Mouse (Mus musculus) common myeloid progenitor, adult 5-6 weeks (primary cell): Measurements from ENCODE around the gene 4930578G10Rik. TPM values are rescaled to one million over a fixed set of nuclear protein-coding genes. Genes with fewer than 3 reads are reported as not detected.
"Not testable (repeated sequence)": the region's sequence is repeated elsewhere in the genome, so short reads cannot be mapped to it uniquely, and the experiment has no call there.

ENCODE experiments used
- ATAC-seq: replicated peaks from 2 replicates; pipeline ENCODE4 v1.8.0; 2016; ENCODE audit warnings: low read depth, mild to moderate bottlenecking, moderate TSS enrichment, inconsistent platforms; ENCODE audit not compliant: poor library complexity, severe bottlenecking
- total RNA-seq: library from RNA; stranded (forward); fragments of 200-1000, 187-1606 nt; gene quantifications from 2 replicates; pipeline ENCODE4 v1.2.3, GENCODE M21; 2017

4930578G10Rik gene
- total RNA-seq, result not detected in 2 replicates

DNA sequence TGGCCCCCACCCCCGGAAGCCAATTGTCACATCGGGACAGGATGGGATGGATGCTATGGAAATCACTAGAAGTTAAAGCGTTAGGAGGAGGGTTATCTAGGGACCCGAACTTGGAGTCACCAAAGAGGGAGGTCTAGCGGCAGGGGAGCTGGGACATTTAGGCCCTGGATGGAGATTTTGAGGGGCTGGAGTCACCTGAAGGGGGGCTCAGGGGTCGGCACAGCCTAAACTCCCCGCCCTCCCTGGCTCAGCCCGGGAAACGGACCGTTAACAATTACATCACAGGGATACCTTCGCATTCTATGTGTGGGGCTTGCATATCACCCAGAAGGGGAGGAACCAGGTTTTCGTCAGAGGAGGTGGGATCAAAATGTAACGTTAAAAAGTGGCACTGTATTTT, at the start of gene 4930578G10Rik:
Gene 4930578G10Rik (plus strand): TSS at position 301 of the 400 bp plus-strand sequence.
- not testable (repeated sequence) for ATAC-seq

DNA sequence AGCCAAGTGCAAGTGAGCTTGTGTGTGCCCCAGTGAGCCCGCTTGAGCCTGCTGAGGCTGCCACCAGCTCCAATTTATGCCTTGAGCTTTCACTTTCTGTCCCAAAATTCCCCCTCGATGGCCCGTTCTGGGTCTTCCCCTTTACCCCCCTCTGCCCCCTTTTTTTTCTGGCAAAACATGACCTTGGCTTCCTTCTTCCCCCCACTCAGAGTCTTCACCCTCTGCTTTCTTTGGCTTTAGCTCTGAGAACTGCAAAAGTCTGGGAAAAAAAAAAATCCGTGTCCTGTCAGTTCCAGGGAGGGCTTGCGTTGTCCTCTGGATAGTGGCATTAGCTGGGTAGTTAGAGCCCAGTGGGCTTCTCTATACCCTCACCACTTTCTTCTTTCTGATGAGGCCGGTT, 21.1 kb downstream of the 4930578G10Rik start, which contains the start of gene Ccl19:
Gene Ccl19 (minus strand): TSS at position 101 of the 400 bp plus-strand sequence.
- not testable (repeated sequence) for ATAC-seq

DNA sequence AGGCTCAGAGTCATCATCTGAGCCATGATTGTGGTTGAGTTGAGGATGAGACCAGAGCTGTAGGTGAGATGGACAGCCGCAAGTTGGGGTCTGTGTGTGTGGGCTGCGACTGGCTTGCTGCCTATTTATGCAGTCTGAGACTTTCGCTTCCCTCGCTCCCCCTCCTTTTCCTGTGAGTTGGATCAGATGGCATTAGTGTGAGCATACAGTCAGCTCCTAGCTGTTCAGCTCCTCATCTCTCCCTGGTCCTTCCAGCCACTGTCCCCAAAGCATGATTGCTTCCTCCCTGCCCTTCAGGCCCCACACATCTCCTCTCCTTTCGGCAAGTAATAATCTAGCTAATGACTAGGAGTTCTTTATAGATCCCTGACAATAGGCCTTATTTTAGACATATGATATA, 38.5 kb downstream of the 4930578G10Rik start, which contains the start of gene Ccl21a:
Gene Ccl21a (minus strand): TSS at position 101 of the 400 bp plus-strand sequence.
- not testable (repeated sequence) for ATAC-seq

DNA sequence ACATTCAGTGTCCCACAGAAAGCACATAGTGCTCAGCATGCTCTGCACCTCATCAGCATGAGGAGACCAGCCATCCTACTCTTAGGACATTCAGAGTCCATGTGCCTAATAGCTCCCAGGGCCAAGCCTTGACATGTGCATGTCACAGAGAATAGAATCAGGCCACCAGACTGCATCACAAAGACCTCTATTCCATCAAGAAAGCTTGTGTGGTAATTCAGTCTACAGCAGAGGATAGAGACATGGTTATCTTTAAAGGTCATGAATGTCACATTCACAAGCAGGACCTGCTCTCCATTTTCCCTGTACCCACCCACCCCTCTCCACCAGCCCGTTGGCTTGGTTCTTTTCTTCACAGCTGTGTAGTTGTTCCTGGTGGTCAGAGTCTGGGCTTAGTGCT, 118.4 kb downstream of the 4930578G10Rik start, which contains the start of gene Fam205a1:
Gene Fam205a1 (minus strand): TSS at position 101 of the 400 bp plus-strand sequence.
- not testable (repeated sequence) for ATAC-seq

DNA sequence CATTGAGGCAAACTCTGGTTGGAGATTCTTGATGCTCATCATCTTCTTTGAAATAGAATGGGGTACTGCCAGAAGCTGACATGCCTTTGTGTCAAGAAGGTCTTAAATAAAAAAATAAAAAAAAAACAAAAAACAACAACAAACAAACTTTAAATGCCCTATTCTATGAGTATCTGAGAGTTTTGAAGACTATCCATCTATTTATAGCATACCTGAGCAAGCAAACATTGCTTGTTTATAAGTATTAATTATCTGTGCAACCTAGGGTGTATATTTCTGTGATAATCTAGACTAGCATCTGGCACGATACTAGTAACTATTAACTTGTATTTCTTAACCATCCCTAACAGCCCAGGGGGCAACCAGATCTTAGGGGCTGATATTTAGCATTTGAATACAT, 121.3 kb downstream of the 4930578G10Rik start, which contains the start of gene Gm12394:
Gene Gm12394 (minus strand): TSS at position 101 of the 400 bp plus-strand sequence.
- ATAC-seq, result not testable (repeated sequence)

DNA sequence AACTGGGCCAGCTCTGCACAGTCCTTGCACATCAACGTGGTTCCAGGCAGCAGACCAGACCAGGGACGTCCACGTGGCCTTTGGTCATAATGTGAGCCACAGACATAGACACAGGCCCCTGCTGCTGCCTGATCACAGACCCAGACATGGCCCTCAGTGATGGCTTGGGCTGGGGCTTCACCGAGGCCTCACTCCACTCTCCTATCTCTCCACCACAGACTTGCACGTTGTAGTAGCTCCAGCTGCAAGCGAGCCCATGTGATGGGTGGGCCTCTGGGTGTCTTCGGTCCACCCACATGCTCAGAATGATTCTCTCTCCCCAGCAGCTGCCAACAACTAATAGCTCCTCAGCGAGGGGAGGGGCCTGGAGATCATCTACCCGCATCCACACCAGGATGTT, 125.1 kb downstream of the 4930578G10Rik start:
- ATAC-seq, result not testable (repeated sequence)

DNA sequence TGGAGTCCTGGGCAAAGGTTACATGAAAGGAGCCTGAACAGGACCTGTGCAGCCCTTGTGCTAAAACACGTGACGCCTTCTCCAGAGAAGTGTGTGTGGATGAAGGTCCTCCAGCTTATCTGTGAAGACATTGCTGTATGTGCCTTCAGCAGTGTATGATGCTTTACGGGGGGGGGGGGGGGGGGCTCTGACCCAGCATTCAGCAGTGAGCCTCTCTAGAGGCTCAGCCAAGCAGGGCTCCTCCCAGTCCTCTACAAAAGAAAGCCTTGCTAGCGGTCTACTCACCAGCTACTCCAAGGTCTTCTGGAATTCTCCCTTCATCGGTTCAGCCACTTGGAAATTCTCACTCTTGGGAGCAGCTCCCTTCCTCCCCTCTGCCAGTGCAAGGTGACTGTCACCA, 128.1 kb downstream of the 4930578G10Rik start:
- ATAC-seq, result not testable (repeated sequence)

DNA sequence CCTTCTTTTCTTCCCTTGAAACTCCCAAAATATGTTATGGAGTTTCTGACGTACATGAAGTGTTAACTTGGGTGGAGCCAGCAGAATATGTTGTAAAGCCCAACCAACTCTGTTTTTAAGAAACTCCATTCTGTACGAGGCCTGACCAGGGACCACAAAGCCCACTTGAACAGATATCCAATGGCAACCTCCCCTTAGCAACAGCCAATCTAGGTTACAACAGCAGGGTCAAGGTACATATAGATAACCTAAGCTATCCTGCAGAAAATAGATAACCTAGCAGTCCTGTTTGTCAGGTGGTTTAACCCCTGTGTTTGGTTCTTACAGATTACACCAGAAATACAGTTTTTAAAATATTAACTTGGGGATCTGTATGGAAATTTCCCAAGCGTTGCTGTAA, 132.0 kb downstream of the 4930578G10Rik start:
- ATAC-seq, result no peak

DNA sequence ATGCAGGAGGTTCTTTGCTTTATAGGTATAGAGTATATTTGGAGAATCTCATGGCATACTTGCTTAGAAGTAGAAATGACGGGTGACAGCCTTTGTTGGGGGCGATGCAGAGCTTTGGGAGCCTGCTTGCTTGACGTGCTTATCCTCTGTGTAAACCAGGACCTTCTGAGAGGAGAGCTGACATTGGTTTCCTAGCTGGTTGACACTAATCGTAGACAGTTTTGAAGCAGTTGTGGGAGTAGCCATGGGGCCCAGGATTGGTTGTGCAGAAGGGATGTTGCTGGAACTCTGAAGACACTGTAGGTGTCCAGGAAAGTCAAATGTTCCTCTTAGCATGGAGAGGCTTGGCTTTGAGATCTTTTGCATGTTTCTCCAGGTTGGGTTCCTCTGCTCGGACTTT, 132.8 kb downstream of the 4930578G10Rik start:
- ATAC-seq, result no peak

DNA sequence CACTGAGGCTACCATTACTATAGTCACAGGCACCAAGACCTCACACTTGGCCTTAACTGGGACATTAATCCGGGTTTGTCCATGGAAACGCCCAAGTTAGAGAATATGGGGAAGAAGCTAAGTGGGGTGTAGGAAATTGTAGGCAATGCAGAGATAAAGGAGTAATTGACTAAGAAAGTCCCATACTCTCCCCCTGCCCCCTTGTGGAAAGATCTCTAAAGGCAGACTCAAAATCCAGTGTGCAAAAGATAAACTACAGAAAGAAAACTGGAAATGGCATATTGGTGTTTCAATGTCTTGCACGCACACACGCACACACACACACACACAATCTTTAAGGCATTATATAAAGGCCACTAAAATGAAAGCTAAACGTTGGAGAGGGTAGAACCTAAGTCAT, 135.4 kb downstream of the 4930578G10Rik start:
- ATAC-seq, result no peak

DNA sequence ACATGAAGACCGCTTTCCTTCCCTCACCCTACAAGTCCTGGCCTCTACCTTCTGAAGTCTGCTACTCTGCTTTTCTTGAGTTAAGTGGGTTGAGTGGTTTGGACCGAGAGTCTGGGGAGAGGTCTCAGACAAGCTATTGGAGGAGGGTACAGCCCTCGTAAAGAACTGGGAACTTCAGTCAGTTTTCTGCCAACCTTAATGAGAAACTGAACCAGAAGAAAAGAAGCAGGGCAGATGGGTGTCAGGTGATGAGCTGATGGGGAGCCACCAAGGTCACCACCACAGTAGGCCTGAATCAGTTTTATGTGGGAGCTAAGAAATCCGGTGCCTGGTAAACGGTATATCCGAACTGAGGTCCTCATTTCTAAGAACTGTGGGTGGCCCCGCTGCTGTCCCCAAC, 136.8 kb downstream of the 4930578G10Rik start:
- ATAC-seq, result no peak

DNA sequence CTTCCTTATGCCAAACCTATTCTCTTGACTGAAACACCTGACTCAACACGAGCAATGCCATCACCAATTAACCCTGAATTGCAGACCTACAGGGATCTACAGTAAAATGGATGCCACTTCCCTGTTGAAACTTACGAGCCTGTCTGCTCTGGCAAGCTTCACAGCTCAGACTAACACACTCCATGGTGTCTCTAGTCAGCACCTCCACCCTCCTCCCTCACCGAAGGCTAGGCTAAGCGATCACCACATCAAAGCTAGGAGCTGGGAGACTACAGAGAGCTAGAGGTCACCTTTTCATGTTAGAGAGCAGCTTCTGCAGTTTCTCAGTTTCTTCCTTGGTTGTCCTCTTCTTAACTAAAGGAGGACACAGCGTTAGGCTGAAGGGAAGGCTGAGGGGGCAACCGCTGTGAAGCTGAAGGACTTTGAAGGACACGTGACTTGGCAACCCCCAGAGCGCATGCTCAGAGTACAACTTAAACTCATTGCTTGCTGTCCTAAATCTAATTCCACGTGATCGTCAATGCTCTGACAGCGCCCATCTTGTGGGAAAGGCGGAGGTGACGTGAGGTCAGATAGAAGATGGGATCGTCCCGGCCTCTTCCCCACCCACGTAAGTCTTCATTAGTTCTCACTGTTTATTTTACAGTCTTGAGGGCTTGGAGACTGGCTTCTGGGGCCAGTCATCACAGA, 137.5 kb downstream of the 4930578G10Rik start:
- ATAC-seq, result no peak

DNA sequence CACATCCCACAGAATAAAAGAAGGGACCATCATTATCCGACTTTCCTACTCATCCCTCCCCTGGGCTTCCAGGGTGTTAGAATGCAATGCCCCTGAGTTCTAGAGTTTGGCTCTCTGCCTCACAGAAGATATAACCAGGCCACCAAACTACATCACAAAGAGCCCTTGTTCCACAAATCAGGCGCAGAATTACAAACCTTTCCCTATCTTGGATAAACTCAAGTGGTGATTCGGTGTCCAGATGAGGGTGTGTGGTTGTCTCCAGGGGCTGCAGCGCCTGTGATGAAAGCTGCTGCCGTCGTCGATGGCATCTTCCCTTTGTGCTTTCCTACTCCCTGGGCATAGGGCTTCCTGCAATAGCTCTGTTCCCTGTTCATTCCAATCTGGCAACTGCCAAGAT, 138.8 kb downstream of the 4930578G10Rik start, which contains the start of gene Fam205c:
Gene Fam205c (minus strand): TSS at position 101 of the 400 bp plus-strand sequence.
- no peak for ATAC-seq

DNA sequence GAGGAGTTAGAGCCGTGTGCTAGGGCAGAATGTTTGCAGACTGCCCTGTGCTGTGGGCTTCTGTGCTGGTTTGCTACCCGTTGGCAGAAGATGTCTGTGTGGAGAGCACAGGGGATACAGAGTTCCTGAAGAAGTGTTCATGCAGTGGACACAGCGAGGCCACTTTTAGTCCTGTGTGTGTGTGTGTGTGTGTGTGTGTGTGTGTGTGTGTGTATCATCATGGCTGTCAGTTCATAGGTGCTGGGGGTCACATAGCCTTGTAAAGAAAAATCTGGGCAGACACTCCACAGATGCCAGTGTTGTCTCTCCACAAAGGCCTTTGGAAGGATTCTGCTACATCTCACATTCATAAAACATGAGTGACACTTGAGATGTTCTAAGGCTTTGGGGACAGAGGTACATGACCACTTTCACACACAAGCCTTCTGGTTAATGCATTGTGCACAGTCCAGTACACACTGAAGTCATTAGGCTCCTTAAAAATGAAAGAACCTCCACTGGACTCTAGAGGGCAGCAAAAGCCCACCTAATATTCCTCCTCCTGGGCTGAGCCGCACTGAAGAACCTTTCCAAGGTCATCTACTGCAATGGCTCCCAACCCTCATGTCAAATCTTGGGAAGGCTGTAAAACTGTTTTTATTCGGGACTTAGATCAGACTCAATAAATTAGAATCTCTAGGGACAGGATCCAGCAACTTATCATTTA, 141.4 kb downstream of the 4930578G10Rik start:
- peak; percentile 75 for ATAC-seq

DNA sequence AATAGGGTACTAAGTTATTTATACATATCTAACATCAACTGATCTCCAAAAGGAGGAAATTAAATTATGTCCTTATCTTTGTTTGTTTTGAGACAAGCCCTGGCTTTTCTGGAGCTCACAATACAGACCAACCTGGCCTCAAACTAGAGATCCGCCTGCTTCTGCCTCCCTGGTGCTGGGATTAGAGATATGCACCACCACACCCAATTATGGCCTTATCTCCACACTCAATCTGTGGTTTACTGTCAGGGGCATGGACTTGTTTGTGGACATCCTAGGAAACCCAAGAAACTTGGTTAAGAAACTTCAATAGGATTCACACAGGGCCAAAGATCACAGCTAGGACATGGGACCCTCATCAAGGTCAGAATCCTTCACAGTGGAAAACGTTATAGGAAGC, 142.3 kb downstream of the 4930578G10Rik start:
- ATAC-seq, result no peak

DNA sequence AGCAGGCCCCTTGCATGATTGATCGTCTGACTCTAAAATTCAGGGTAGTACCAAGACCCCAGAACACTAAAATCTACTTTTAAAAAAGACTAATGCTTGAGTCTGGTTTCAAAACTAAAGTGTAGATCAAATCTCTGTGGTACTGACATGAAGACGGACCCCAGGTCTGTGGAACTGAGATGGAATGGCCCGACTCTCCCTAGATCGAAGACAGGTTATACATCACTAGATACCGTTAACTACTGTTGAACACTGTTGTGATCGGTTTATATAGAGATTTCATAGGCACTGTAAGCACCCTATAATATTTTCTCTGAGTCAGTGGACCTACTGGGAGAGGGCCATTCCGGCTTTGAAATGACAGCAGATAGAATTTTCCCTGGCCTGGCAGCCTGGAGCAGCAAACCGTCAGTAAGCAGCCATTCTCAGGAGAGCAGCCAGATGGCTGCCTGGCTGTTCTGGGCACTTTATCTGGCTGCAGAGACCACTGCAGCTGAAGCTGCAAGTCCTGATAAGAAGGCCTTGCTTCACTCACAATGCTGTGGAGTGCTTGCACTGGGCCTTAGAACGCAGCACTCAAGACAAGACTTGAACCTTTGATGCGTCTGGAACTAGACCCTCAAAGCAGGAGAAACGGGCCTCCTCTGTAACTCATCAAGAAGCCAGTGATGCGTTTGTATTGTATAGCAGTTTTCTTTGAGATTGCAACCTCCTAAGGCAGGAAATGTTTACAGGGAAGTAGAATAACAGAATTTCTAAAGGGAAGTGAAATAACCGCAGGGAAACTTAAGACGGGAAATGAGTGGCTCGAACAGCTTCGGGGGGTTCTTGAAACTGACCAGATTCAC, 144.7 kb downstream of the 4930578G10Rik start:
- peak; percentile 94 for ATAC-seq

DNA sequence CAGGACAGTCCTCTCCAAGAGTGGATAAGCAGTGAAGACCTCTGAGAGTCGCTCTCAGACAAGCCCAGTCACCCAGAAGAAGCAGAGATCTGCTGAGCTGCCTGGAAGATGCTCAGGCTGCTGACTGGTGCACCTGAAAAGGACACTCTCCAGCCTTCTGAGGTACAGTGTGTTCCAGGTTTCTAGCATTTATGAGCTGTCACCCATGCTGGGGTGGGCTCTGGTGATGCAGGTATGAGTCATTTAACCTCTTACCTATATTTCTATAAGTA, 145.3 kb downstream of the 4930578G10Rik start:
- no peak for ATAC-seq

DNA sequence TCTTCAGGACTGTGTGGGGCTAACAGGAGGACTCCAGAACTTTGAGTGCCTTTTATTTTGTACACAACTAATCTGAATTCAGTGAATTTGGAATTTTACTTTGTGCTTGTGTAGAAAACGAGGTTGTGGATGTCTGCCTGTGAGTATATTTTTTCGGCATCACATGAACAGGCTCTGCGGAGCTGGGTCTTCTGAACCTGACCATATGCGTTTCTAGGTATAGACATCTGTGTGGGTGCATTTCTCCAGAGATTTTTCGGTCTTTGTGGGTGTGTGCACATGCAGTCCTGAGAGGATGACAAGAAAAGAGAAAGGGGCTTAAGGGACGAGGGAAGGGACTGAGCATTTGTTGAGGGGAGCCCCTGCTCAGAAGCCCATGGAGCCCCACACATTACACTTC, 151.6 kb downstream of the 4930578G10Rik start:
- ATAC-seq, result no peak

DNA sequence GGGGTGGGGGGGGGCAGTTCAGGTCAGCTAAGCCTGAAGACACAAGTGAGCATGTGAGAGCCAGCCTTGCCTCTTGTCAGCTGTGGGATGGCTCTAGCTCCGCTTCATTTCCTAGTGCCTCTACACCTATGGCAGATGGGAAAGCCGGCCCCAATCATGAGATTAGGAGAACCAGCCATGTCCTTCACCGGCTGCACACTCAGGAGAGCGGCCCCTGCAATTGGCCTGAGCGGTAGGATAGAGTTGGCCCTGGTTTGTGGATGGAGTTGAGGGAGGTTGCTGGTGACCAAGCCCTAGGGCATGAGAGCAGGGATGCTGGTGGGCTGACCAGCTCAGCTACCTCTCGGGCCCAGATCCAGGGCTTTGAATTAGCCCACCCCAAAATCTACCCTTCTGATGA, 153.5 kb downstream of the 4930578G10Rik start:
- ATAC-seq, result no peak

DNA sequence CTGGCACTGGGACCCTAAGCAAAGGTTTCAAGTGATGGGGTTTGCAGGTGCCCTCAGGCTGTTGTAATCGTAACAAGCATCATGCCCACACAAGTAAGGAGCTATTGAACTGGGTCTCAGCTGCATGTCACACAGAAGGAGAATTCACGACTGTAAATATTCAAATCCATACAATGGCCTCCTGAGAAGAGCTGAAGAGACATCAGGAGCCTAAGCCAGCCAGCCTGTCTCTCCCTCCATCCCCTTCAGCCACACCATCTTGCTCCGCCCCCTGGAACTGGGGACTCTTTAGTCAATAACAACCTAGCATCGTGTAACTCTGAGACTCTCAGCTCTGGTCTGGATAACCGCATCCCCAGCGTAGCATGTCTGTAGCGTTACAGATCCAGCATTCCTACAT, 155.8 kb downstream of the 4930578G10Rik start:
- no peak for ATAC-seq
